Mouse (Mus musculus) bone marrow, adult 2 months (tissue): ENCODE data around the gene Ndufa9.

Experiments used
- CTCF ChIP-seq: fragments of 200-500 bp; IDR thresholded peaks from 2 replicates; pipeline ENCODE4 v1.5.1; 2011; ENCODE audit warnings: low read length, control low read depth; ENCODE audit not compliant: control insufficient read depth, insufficient read depth
- POLR2A ChIP-seq: fragments of 200-500 bp; IDR thresholded peaks from 2 replicates; pipeline ENCODE4 v1.6.1; 2011; ENCODE audit warnings: low read depth, mild to moderate bottlenecking, control low read depth, low read length, borderline replicate concordance; ENCODE audit not compliant: control insufficient read depth

GRCm38 (mm10) chr6:126808134-126808533 is 40.8 kb downstream of the Ndufa9 start:
- TF ChIP-seq CTCF (no peak), POLR2A (no peak)
